Mouse (Mus musculus) thymus, adult 2 months (tissue): ENCODE data around the gene Sppl2b.

Experiments used
- CTCF ChIP-seq: fragments of 200-500 bp; IDR thresholded peaks from 2 replicates; pipeline ENCODE4 v1.5.1; 2012; ENCODE audit warnings: mild to moderate bottlenecking, control low read depth, low read length, moderate library complexity, borderline replicate concordance; ENCODE audit not compliant: control insufficient read depth, poor library complexity, insufficient read depth; ENCODE audit errors: extremely low read depth
- POLR2A ChIP-seq: fragments of 200-500 bp; IDR thresholded peaks from 2 replicates; pipeline ENCODE4 v1.6.1; 2012; ENCODE audit warnings: mild to moderate bottlenecking, low read length, control low read depth, moderate library complexity; ENCODE audit not compliant: control insufficient read depth, poor library complexity, insufficient read depth; ENCODE audit errors: extremely low read depth

DNA sequence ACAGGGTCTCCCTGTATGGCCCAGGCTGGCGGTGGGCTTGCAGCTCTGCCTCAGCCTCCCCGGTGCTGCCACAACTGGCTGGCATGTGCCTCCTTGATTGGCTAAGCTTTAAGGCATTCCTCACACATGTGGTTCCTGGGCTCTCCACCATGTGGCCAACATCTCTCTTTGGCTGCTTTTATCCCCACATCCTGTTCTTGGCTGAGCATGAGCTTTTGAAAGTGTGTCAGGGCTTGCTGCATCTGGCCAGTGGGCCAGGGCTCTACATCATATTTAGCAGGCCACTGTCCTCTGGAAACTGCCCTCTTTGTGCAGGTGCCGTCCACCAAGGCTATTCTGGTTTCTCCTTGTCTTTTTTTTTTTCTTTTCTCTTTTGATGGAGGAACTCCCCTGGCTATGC, 1.2 kb downstream of the Sppl2b start:
- TF ChIP-seq POLR2A: no peak
- no peak for TF ChIP-seq CTCF
